Mouse (Mus musculus) hindbrain, embryonic 11.5 days (tissue): ENCODE measurements at regions not wholly inside any gene's neighbourhood (a gene's known extent, or its start where the extent isn't known, plus 50 kb on each side); places are given as distances from the start of the nearest gene placed in this dataset.
"Not testable (repeated sequence)": the region's sequence is repeated elsewhere in the genome, so short reads cannot be mapped to it uniquely, and the experiment has no call there.

Experiments
- ATAC-seq: fragments of 200-750 bp; cut with Nextera tagmentation; 2 replicates; pipeline ENCODE4 v1.8.0; 2017; ENCODE audit warnings: mild to moderate bottlenecking, moderate TSS enrichment, moderate library complexity; ENCODE audit not compliant: low FRiP score
- DNase-seq: peaks from one replicate; pipeline ENCODE4 v3.0.0-alpha.2; 2015; ENCODE audit warnings: low spot score
- H3K27ac ChIP-seq: fragments of 300-500 bp; sonication (generic); 2 replicates; pipeline ENCODE4 v1.5.1; 2014; ENCODE audit warnings: mild to moderate bottlenecking, low read depth, low read length
- H3K27me3 ChIP-seq: fragments of 300-500 bp; sonication (generic); 2 replicates; pipeline ENCODE4 v1.6.1; 2014; ENCODE audit warnings: mild to moderate bottlenecking, low read length, moderate library complexity, mixed read lengths; ENCODE audit not compliant: control insufficient read depth, insufficient read depth
- H3K36me3 ChIP-seq: fragments of 300-500 bp; sonication (generic); 2 replicates; pipeline ENCODE4 v1.6.1; 2014; ENCODE audit warnings: mild to moderate bottlenecking, low read length, moderate library complexity, mixed read lengths; ENCODE audit not compliant: control insufficient read depth, insufficient read depth
- H3K4me1 ChIP-seq: fragments of 300-500 bp; sonication (generic); replicated peaks from 2 replicates; pipeline ENCODE4 v1.6.1; 2014; ENCODE audit warnings: low read length, mixed read lengths; ENCODE audit not compliant: control insufficient read depth, insufficient read depth
- H3K4me2 ChIP-seq: fragments of 300-500 bp; sonication (generic); replicated peaks from 2 replicates; pipeline ENCODE4 v1.6.1; 2014; ENCODE audit warnings: mild to moderate bottlenecking, low read depth, low read length
- H3K4me3 ChIP-seq: fragments of 300-500 bp; sonication (generic); 2 replicates; pipeline ENCODE4 v1.5.1; 2014; ENCODE audit warnings: low read depth, low read length
- H3K9ac ChIP-seq: fragments of 300-500 bp; sonication (generic); 2 replicates; pipeline ENCODE4 v1.6.1; 2014; ENCODE audit warnings: low read depth, low read length
- H3K9me3 ChIP-seq: fragments of 300-500 bp; sonication (generic); 2 replicates; pipeline ENCODE4 v1.6.1; 2016; ENCODE audit warnings: low read length; ENCODE audit not compliant: control insufficient read depth
- WGBS: fragments of 180-500 bp; shearing (Covaris S2); extraction: QIAGEN DNeasy Blood & Tissue Kit; methylation state at CpG from one replicate; pipeline ENCODE4 v1.1.7; 2014; 5-methylcytosine and 5-hydroxymethylcytosine counted together

DNA sequence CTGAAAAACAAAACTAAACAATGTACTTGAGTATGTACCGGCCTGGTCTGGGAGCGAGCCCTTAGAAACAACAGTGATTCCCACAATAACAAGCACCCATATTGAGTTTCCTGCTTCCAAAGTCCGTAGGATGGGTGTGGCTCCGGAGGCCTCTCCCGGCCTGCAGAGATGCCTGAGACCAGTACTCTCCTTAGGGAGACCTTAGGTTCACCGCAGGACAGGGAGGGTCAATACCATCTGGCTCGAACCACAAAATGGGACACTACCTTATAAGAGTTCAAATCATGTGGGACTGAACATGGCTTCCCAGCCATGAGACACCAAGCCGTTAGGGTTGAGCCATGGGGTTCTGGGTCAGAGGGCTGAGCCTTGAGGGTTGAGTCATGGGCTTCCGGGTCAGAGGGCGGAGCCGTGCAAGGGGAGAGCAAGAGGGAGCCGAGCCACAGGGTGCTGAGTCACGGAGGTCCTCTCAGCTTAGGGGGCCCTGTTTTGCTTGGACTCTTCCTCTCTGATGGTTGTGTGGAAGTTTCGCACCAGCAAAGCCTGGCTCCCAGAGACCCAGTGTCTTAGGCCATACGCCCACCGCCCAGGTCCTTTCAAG is 201.8 kb downstream of the Tcp10c start:
- 78% methylated on average over 16 of the region's 16 CpGs for WGBS
- not testable (repeated sequence) for DNase-seq, ATAC-seq

DNA sequence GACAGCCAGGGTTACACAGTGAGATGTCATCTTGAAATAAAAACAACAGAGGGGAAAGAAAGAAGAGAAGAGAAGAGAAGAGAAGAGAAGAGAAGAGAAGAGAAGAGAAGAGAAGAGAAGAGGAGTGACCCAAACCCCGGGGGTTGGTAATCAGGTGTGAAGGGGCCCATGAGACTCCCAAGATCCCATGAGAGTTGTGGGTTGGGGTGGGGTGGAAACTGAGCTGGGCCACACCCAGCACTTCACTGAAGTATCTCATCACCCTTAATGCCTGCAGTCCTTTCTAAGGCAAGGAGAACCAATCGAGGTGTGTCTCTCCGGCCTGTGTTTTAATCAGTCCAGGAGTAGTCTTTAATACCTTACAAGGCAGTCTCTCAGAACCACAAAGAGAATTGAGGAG is 201.5 kb upstream of the Afdn start:
- H3K4me1 ChIP-seq: no peaks in the 10 kb centered on the region
- WGBS: 86% methylated on average over 3 of the region's 3 CpGs
- no peak for DNase-seq
- no peak overlapping the region for H3K9ac ChIP-seq
- no peak overlapping the region for H3K4me2 ChIP-seq
- no peaks in the 10 kb centered on the region for H3K9me3 ChIP-seq
- H3K4me3 ChIP-seq: no peak overlapping the region
- no peak for ATAC-seq
- H3K27ac ChIP-seq: no peak overlapping the region
- H3K27me3 ChIP-seq: no peaks in the 10 kb centered on the region
- H3K36me3 ChIP-seq: no peaks in the 10 kb centered on the region

More for the DNA sequence above, 201.8 kb downstream of the Tcp10c start:
- not testable (repeated sequence) for H3K9ac ChIP-seq, H3K9me3 ChIP-seq, H3K4me2 ChIP-seq, H3K36me3 ChIP-seq, H3K4me3 ChIP-seq, H3K4me1 ChIP-seq, H3K27ac ChIP-seq, H3K27me3 ChIP-seq

DNA sequence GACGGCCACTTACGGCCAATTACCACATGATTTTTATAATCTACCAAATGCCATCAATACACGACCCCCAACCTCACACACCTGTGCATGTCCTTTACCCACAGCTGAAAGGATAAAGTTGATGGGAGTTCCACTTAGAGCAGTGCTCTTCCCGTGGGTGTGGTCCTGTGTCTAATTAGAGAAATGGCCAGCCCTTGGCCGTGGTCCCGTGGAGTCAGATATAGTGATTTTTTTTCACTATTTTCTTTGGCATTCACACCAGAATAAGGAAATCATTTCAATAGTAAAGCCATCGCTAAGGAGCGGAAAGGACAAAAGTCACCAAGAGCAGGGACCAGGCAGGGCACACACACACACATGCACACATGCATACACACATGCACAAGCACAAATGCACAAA is 199.0 kb upstream of the Afdn start:
- Histone ChIP-seq H3K27ac (no peak overlapping the region), H3K27me3 (no peaks in the 10 kb centered on the region), H3K9me3 (no peaks in the 10 kb centered on the region), H3K4me1 (no peaks in the 10 kb centered on the region), H3K9ac (no peak overlapping the region), H3K4me3 (no peak overlapping the region), H3K4me2 (no peak overlapping the region), H3K36me3 (no peaks in the 10 kb centered on the region)
- ATAC-seq (no peak), DNase-seq (no peak)
- 87% methylated on average over 8 of the region's 8 CpGs for WGBS

DNA sequence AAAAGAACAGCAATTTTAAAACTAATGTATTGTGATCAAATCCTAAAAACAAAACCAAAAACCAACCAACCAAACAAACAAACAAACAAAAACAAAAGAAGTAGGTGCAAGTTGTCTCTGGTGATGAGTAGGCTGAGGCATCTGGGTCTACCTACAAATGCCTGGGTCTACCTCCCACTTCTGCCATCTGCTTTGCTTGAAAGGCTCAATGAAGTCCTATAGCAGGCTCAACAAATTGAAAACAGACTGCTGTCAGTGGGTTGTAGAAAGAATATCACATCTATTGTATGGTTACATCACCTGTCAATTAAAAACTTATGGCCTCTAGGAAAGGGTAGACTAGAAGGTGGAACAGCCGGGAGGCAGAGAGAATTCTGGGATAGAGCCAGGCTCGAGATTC is 197.4 kb upstream of the Afdn start:
- Histone ChIP-seq H3K27ac (no peak overlapping the region), H3K36me3 (no peaks in the 10 kb centered on the region), H3K4me1 (no peaks in the 10 kb centered on the region), H3K9me3 (no peaks in the 10 kb centered on the region), H3K4me2 (no peak overlapping the region), H3K4me3 (no peak overlapping the region), H3K9ac (no peak overlapping the region), H3K27me3 (no peaks in the 10 kb centered on the region)
- ATAC-seq (no peak), DNase-seq (no peak)
- 83% methylated on average over 2 of the region's 2 CpGs for WGBS

DNA sequence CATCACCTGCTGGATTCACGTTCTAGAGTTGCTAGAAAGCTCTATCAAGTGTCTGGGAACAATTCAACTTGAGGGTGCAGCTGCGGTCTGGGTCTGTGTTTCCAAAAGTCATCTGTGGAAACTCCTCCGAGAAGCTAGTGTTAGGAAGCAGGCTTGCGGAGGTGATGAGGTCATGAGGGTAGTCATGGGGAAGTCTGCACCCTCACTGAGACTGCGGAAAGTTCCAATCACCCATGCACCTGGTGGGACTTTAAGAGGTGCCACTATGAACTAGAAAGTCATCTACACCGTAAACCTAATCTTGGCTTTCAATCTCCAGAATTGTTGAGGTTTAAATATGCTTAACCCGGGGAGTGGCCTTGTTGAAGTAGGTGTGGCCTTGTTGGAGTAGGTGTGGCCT is 195.5 kb upstream of the Afdn start:
- ATAC-seq: no peak
- Histone ChIP-seq H3K4me3 (no peak overlapping the region), H3K36me3 (no peaks in the 10 kb centered on the region), H3K27ac (no peak overlapping the region), H3K27me3 (no peaks in the 10 kb centered on the region), H3K4me2 (no peak overlapping the region), H3K4me1 (no peaks in the 10 kb centered on the region), H3K9ac (no peak overlapping the region), H3K9me3 (no peaks in the 10 kb centered on the region)
- WGBS: 90% methylated on average over 7 of the region's 7 CpGs
- DNase-seq: no peak

DNA sequence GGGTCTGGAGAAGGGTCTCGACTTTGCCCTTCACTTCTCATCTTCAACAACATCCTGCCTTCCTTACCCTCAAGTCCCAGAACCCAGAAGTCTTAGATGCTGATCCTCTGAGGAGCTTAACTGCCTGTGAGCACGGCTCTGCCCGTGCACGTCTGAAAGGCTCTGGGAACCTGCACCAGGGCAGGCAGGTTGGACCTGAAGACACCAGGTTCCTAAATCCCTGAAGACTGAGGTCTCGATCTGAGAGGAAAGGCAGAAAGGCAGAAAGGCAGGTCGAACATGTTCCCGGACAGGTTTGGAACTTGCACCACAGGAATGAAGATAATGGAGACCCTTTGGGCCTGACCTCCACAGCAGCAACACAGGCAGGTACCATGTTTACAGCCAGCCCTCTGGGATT is 193.7 kb upstream of the Afdn start:
- Histone ChIP-seq H3K27me3 (no peaks in the 10 kb centered on the region), H3K9ac (no peak overlapping the region), H3K27ac (no peak overlapping the region), H3K4me3 (no peak overlapping the region), H3K36me3 (no peaks in the 10 kb centered on the region), H3K4me2 (no peak overlapping the region), H3K4me1 (no peaks in the 10 kb centered on the region), H3K9me3 (no peaks in the 10 kb centered on the region)
- DNase-seq (no peak), ATAC-seq (no peak)
- 81% methylated on average over 7 of the region's 7 CpGs for WGBS

DNA sequence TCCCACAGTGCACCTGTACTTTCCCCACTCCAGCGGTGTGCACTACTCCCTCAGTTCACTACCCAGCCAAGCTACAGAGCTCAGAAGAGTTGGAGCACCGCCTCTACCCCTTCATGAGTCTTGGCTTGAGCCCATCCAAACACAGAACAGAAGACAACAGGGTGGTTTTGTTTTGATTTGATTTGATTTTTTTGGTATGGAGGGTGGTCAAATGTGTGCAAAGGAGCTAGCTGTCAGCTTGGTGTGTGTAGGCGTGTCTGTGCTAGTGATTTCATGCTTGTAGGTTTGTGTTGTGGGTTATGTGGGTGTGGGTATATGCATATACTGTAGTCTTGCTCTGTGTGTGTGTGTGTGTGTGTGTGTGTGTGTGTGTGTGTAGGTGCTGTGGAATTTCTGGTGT is 193.2 kb upstream of the Afdn start:
- 86% methylated on average over 3 of the region's 3 CpGs for WGBS
- Histone ChIP-seq H3K27me3 (no peaks in the 10 kb centered on the region), H3K4me1 (no peaks in the 10 kb centered on the region), H3K9ac (no peak overlapping the region), H3K4me3 (no peak overlapping the region), H3K36me3 (no peaks in the 10 kb centered on the region), H3K9me3 (no peaks in the 10 kb centered on the region), H3K27ac (no peak overlapping the region), H3K4me2 (no peak overlapping the region)
- DNase-seq: no peak
- ATAC-seq: no peak

DNA sequence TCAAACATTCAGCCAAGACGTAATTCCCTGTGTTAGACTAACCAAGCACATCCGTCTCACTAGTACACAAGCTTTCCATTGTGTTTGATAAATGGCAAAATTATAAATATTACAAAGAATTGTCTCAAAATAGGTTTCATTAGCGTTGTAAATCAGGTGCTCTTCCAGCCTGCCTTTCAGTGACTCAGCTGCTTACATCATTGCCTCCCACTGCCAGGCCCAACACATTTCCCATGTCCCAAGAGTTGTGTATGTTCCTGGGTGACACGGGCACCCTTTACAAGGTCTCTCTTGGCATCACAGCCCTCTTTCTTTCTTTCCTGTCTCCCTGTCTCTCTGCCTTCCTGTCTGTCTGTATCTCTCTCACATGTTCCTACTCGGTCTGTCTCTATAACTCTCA is 189.5 kb upstream of the Afdn start:
- H3K27me3 ChIP-seq: no peaks in the 10 kb centered on the region

DNA sequence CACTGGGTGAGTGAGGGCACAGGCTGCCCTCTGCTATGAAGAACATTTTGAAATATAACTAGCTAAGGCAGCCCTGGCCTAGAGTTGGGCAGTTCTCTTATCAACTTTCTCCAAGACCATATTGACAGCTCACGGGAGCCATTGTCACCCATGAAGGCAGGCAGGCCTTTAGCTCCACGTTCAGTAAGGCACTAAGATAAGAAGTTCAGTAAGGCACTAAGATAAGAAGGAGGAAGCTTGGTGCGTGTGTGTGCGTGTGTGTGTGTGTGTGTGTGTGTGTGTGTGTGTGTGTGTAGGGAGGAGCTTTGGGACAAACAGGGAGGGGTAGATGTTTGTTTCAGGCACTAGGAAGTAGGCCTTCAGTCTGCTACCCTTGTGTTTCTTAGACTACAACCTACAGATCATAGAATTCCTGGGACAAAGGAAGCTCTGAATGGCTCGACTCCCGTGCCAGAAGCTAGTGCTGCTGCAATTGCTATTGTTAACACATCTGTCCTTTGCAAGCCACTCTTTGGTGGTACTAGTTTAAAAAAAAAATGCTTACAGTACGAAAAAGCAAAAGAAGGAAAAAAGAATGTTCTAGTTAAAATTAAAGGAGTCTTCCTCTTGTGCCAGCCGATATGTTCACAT is 188.0 kb upstream of the Afdn start:
- no peak overlapping the region for H3K9ac ChIP-seq
- WGBS: 63% methylated on average over 8 of the region's 8 CpGs
- H3K4me1 ChIP-seq: no peaks in the 10 kb centered on the region
- no peak overlapping the region for H3K4me3 ChIP-seq
- H3K36me3 ChIP-seq: no peaks in the 10 kb centered on the region
- DNase-seq (no peak), ATAC-seq (no peak)
- H3K9me3 ChIP-seq: no peaks in the 10 kb centered on the region
- no peak overlapping the region for H3K4me2 ChIP-seq
- no peak overlapping the region for H3K27ac ChIP-seq
- H3K27me3 ChIP-seq: no peaks in the 10 kb centered on the region

More for the DNA sequence above, 189.5 kb upstream of the Afdn start:
- DNase-seq (no peak), ATAC-seq (no peak)
- H3K4me3 ChIP-seq: no peak overlapping the region
- H3K27ac ChIP-seq: no peak overlapping the region
- WGBS: 86% methylated on average over 5 of the region's 5 CpGs
- H3K4me2 ChIP-seq: no peak overlapping the region
- no peaks in the 10 kb centered on the region for H3K36me3 ChIP-seq
- H3K9me3 ChIP-seq: no peaks in the 10 kb centered on the region
- H3K4me1 ChIP-seq: no peaks in the 10 kb centered on the region
- H3K9ac ChIP-seq: no peak overlapping the region
